Mouse (Mus musculus): ENCODE results near the gene Kcnk1.

GRCm38 (mm10) chr8:126045751-126046150, 50.8 kb downstream of the Kcnk1 start:
- TF ChIP-seq POLR2A (IDR thresholded peaks at IDR 0.05; ENCODE audit: borderline replicate concordance, insufficient read depth, low read length) = no peak
- no peak for TF ChIP-seq CTCF (IDR thresholded peaks at IDR 0.05; ENCODE audit: borderline replicate concordance, insufficient read depth, low read depth, low read length)
